Mouse (Mus musculus) kidney, postnatal 10 days (tissue): ENCODE data around the gene Dyx1c1.

Experiments
- DNase-seq: peaks from one replicate; pipeline ENCODE4 v3.0.0; 2021; ENCODE audit warnings: mixed read lengths

Gene Dyx1c1

GRCm38 (mm10) chr9:72974734-72975133 lies 16.1 kb downstream of the Dyx1c1 start:
- DNase-seq = no peak

DNA sequence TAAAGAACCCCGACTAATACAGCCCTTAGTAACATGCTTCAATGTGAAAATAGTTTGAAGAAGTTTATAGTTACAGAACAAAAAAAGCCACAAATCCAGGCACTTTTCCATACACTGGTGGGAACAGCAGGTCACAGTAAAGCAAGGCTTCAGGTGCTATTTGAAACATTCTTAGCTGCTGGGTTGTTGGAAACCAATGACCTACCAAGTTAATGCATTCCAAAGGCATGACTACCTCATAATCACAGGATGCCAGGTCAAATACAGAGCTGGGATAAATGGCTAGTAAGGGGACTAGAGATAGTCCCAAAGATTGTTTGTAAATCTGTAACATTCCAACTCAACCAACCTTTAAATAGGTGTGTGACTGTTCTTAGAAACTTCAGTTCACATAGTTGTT lies 16.7 kb downstream of the Dyx1c1 start:
- no peak for DNase-seq

DNA sequence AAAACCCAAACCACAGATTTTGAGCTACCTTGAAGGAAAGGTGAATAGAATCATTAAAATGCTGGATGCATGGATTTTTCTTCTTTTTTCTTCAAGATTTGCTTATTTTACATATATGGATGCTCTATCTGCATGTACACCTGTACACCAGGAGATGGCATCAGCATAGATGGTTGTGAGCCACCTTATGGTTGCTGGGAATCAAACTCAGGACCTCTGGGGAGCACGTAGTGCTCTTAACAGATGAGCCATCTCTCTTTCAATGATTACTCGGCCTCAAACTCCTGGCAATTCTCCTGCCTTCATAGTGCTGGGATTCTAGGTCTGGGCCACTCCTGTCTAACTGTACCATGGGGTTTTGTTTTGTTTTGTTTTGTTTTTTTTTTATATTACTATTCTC lies 24.5 kb downstream of the Dyx1c1 start:
- no peak for DNase-seq

DNA sequence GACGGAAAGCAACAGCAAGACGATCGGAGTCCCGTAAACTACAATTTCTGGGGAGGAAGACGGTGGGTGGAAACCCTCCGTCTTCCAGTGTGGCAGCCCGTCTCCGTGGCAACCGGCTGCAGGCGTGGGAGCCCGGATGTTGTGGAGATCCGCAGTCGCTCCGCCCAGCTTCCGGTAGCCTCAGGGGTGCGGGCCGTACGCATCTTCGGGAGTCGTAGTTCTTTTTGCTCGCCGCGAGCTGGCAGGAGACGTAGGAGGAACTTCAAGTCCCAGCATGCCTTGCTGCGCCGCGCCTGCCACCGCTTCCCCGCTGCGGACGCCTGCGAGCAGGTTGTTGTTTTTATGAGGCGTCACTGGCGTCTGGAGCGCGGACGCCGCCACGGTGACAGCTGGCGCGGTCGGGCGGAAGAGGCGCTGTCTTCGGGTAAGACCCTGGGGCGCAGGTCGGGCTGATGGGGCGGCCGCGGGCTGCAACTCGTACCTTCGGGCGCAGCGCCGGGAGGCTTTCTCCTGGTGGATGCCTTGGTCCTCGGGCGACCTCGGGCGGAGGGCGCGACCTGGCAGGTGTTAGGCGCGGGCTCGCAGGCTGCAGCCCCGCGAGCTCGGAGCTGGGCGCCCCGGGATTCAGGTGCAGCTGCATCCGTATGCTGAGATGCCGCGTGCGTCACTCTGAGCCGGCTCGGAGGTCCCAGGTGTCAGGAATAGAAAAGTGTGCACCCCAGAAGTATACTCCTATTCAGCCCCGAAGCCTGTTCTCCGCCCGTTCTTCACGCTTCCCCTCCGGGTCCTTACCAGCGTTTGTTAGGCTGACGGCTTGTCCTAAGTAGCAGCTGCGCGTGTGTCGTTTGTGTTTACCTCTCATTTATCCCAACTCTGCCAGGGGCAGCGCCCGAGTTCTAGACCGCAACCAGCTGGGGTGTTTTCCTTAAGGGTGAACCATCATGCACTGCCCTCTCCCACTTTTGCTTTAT lies 26.9 kb downstream of the Dyx1c1 start, which contains the start of the genes Ccpg1os and Ccpg1:
Ccpg1os (minus strand) TSS at position 133 of the 971 bp plus-strand sequence.
Ccpg1 (plus strand) TSS at position 180 of the 971 bp plus-strand sequence.
- DNase-seq = peak; percentile 98

- no peak for DNase-seq
These were observed 29.1 kb downstream of the Dyx1c1 start for GRCm38 (mm10) chr9:72987703-72988102.

- DNase-seq = no peak
These were observed 30.1 kb downstream of the Dyx1c1 start for GRCm38 (mm10) chr9:72988706-72989105.

- DNase-seq = no peak
These were observed 32.8 kb downstream of the Dyx1c1 start for GRCm38 (mm10) chr9:72991420-72991819.

DNA sequence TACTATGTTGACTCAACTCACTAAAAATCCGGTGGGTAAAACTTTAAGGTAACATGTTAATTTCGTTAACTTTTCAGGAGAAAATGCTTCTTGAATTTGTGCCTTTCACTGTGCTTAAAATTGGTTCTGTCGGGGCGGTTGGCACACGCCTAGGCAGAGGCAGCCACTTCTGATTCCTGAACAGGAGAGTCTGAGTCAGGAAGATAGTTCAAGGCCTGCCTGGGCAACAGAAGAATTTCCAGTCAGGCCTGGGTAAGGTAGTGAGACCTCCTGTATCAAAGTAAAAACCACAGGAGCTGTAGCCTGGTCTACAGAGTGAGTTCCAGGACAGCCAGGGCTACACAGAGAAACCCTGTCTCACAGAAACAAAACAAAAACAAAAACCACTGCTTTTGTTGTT lies 34.0 kb downstream of the Dyx1c1 start:
- DNase-seq = no peak

DNA sequence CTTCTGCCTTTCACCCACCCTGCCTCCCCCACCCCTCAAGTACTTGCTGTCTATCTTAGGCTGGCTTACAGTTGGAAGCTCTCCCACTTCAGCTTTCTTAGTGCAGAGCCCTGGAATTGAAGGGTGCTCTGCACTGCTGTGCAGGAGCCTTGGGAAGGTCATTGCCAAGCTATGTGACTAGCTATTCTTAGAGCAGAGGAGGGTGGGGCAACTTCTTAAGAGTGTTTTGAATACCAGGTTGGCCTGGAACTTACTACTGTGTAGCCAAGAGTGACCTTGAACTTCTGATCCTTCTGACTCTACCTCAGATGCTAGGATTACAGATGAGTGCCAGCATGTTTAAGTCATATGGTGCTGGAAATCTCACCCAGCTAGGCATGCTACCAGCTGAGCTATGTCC lies 37.6 kb downstream of the Dyx1c1 start:
- no peak for DNase-seq

DNA sequence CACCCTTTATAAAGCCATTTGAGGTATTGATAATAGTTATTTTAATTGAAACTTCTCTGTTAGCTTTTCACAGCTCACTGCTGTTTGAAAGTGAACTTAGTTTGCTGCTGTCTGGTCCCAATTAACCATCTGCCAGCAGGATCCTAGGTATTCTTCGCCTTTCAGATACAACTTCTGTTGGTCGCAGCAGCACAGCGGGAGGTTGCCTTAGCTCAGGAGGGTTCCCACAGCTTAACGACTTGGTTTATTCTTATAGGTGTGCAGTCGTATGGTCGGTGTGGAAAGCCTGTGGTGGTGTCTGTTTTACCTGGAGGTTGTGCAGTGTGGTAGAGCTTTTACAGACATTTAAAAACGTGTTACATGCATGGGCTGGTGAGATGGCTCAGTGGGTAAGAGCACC lies 38.2 kb downstream of the Dyx1c1 start:
- no peak for DNase-seq

DNA sequence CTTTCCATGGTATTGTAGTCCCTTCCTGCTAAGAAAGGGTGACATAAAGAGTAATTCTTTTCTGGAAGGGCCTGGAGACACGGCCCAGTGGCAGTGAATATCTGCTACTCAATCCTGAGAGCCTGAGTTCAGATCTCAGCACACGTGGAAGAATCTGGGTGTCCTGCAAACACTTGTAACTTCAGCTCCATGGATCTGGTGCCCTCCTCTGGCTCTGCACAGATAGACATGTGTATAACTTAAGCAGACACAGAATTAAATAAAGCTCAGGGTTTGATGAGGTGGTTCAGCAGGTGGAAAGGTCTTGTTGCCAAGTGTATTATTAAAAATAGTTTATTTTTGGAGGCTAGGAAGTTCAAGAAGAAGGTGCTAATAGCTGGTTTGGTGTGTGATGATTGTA lies 41.9 kb downstream of the Dyx1c1 start:
- DNase-seq = no peak

DNA sequence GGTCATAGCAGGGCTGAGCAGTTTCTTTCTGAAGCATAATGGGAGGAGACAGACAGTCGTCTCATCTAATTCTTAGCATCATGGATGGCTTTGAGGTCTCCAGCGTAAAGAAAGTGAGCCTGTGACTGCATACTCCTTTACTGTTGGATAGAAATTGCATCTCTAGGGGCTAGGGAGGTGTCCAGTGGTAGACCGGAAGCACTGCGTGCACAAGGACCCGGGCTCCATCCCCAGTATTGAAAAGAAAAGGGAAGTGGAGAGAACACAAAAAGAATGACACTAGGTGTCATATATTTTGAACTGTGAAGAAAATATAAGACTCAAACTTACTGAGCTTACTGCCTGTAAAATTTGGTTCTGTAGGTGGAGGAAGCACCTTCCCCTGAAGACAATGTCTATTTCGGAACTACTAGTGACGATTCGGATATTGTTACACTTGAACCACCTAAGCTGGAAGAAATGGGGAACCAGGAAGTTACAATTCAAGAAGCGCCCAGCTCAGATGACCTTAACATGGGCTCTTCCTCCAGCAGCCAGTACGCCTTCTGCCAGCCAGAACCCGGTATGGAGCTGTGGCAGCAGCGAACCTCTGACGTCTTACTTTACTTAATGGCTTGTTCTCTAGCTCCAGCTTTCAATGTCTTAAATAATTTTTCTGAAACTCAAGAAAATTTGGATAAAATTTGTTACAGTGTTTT lies 42.9 kb downstream of the Dyx1c1 start:
- DNase-seq = no peak

DNA sequence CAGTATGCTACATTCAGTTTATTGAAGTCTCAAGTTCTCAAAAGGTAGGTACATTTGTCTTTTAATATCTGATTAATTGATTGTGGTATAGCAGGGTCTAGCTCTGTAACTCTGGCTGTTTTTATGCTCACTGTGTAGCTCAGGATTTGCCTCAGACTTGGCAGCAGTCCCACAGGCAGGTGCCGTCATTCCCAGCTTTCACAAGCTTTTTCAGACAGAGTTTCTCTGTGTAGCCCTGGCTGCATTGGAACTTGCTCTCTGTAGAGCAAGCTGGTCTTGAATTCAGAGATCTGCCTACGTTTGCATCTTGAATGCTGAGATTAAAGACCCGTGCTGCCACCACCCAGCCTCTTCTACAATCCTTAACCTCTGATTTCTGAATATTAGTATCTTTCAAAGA lies 43.6 kb downstream of the Dyx1c1 start:
- DNase-seq = no peak

GRCm38 (mm10) chr9:73004076-73004475 lies 45.5 kb downstream of the Dyx1c1 start:
- DNase-seq = no peak

GRCm38 (mm10) chr9:73005106-73005505 lies 46.5 kb downstream of the Dyx1c1 start:
- DNase-seq = no peak

GRCm38 (mm10) chr9:73006175-73006574 lies 47.6 kb downstream of the Dyx1c1 start:
- DNase-seq = no peak

DNA sequence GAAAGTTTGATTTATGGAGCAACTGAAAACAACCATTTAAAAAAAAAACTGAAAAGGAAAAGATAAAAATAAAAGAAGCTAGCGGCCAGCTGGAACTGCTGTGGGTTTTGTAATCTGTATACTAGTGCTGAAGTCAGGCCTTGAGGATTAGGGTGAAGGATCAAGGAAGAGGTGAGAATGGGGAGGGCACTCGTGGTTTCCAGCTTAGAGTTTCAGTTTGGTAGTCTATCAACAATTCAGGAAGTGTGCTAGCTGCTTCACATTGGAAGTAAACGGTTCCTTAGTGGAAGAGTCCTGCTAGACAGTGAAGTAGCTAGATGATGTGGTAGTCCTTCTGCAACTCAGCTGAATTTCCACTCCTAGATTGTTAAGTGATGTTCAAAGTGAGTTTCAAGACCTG lies 49.8 kb downstream of the Dyx1c1 start:
- no peak for DNase-seq

DNA sequence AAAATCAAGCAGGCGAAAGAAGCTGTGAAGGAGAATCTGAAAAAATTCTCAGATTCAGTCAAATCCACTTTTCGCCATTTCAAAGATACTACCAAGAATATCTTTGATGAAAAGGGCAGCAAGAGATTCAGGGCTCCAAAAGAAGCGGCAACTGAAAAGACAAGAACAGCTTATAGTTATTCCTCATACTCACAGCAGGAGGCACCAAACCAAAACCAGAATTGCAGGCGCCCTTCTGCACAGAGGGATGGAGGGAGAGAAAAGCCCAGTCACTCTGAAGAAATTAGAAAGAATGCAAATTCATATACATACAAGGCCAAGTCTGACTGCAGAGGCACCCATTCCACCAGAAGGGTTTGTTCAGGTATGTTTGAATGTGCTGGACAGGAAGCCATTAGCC lies 54.0 kb downstream of the Dyx1c1 start:
- no peak for DNase-seq

GRCm38 (mm10) chr9:73014724-73015123 lies 56.1 kb downstream of the Dyx1c1 start:
- no peak for DNase-seq

DNA sequence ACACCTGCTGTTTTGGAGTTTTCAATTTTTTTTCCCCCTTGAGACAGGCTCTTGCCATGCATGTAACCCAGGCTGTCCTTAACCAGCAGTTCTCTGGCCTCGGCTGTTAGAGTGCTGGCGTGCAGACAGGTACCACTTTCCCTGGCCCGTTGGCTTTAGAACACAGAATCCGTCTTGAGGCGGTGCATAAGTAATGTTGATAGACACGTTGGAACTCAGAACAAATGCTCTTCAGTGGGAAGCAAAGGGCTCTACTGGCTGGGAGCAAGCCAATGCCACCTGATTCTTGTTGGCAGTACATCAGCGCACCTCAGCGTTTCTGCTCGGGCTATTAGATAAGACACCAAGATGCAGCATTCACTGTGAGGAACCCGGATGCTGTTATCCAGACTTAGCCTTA lies 61.3 kb downstream of the Dyx1c1 start:
- DNase-seq = no peak

GRCm38 (mm10) chr9:73020566-73021097 lies 62.0 kb downstream of the Dyx1c1 start:
- no peak for DNase-seq
